Mouse (Mus musculus) urinary bladder, postnatal 10 days (tissue): Measurements from ENCODE around the gene Def8.

Source experiments
- DNase-seq: peaks from one replicate; pipeline ENCODE4 v3.0.0; 2022; ENCODE audit warnings: low spot score

Def8 gene

GRCm38 (mm10) chr8:123423441-123423840 lies at the start of gene Def8:
Gene Def8 (plus strand): TSS chr8:123423527.
- no peak for DNase-seq

GRCm38 (mm10) chr8:123374239-123374578 lies 49.1 kb upstream of the Def8 start:
- DNase-seq = peak; percentile 94

- no peak for DNase-seq
Observed at GRCm38 (mm10) chr8:123375701-123376100, 47.6 kb upstream of the Def8 start.

- DNase-seq = no peak
Observed at GRCm38 (mm10) chr8:123376106-123376505, 47.2 kb upstream of the Def8 start.

- no peak for DNase-seq
Observed at GRCm38 (mm10) chr8:123381711-123382110, 41.6 kb upstream of the Def8 start.

GRCm38 (mm10) chr8:123382516-123382915 lies 40.8 kb upstream of the Def8 start:
- no peak for DNase-seq

GRCm38 (mm10) chr8:123384883-123385540 lies 38.3 kb upstream of the Def8 start:
- DNase-seq = no peak

- DNase-seq = no peak
Observed at GRCm38 (mm10) chr8:123387041-123387440, 36.3 kb upstream of the Def8 start.

- no peak for DNase-seq
Observed at GRCm38 (mm10) chr8:123387801-123388200, 35.5 kb upstream of the Def8 start.

- DNase-seq = no peak
Observed at GRCm38 (mm10) chr8:123389026-123389425, 34.3 kb upstream of the Def8 start.

- no peak for DNase-seq
Observed at GRCm38 (mm10) chr8:123398308-123398707, 25.0 kb upstream of the Def8 start.

GRCm38 (mm10) chr8:123401936-123402335 lies 21.4 kb upstream of the Def8 start:
- no peak for DNase-seq

GRCm38 (mm10) chr8:123402730-123403326 lies 20.5 kb upstream of the Def8 start:
- no peak for DNase-seq

- no peak for DNase-seq
Observed at GRCm38 (mm10) chr8:123404521-123404920, 18.8 kb upstream of the Def8 start.

- DNase-seq = no peak
Observed at GRCm38 (mm10) chr8:123406786-123407185, 16.5 kb upstream of the Def8 start, which contains the start of gene Mc1r. Gene Mc1r (plus strand): TSS chr8:123407107.

GRCm38 (mm10) chr8:123407612-123408011 lies 15.7 kb upstream of the Def8 start:
- DNase-seq = no peak

- no peak for DNase-seq
Observed at GRCm38 (mm10) chr8:123408586-123409544, 14.5 kb upstream of the Def8 start.

GRCm38 (mm10) chr8:123410049-123410587 lies 13.2 kb upstream of the Def8 start:
- DNase-seq = no peak

- DNase-seq = no peak
Observed at GRCm38 (mm10) chr8:123410788-123411187, 12.5 kb upstream of the Def8 start.

GRCm38 (mm10) chr8:123411246-123411645 lies 12.1 kb upstream of the Def8 start, which contains the start of gene Tubb3:
Gene Tubb3 (plus strand): TSS chr8:123411424.
- no peak for DNase-seq

- no peak for DNase-seq
Observed at GRCm38 (mm10) chr8:123411781-123412327, 11.5 kb upstream of the Def8 start.

GRCm38 (mm10) chr8:123412560-123413170 lies 10.7 kb upstream of the Def8 start:
- DNase-seq = no peak
